Mouse (Mus musculus) embryonic fibroblast, embryonic 13.5 days (primary cell): ENCODE data around the gene Myh9. TPM values are rescaled to one million over a fixed set of nuclear protein-coding genes. Genes with fewer than 3 reads are reported as not detected.
"Not testable (repeated sequence)": the region's sequence is repeated elsewhere in the genome, so short reads cannot be mapped to it uniquely, and the experiment has no call there.

ENCODE experiments used
- H3K27ac ChIP-seq: 2 replicates; pipeline ENCODE4 v1.5.1; 2012; ENCODE audit warnings: low read length, control low read depth, inconsistent platforms; ENCODE audit not compliant: insufficient read depth
- H3K4me1 ChIP-seq: 2 replicates; pipeline ENCODE4 v1.6.1; 2011; ENCODE audit warnings: low read length; ENCODE audit not compliant: control insufficient read depth, insufficient read depth
- H3K4me3 ChIP-seq: 2 replicates; pipeline ENCODE4 v1.5.1; 2011; ENCODE audit warnings: mild to moderate bottlenecking, control low read depth, low read length; ENCODE audit not compliant: insufficient read depth
- CTCF ChIP-seq: IDR thresholded peaks from 2 replicates; pipeline ENCODE4 v1.5.1; 2011; ENCODE audit warnings: mild to moderate bottlenecking, control low read depth, low read length, moderate library complexity, borderline replicate concordance; ENCODE audit not compliant: insufficient read depth
- POLR2A ChIP-seq: IDR thresholded peaks from 2 replicates; pipeline ENCODE4 v1.6.1; 2011; ENCODE audit warnings: low read depth, mild to moderate bottlenecking, control low read depth, low read length, moderate library complexity
- polyA plus RNA-seq: library from polyadenylated mRNA; stranded (reverse); fragments of >200 nt; gene quantifications from 2 replicates; pipeline ENCODE4 v1.2.4, GENCODE M21; 2011; ENCODE audit warnings: low read depth; ENCODE audit not compliant: missing spikeins, insufficient read length

The Myh9 gene
- polyA plus RNA-seq, 1 experiment: 718 TPM

DNA sequence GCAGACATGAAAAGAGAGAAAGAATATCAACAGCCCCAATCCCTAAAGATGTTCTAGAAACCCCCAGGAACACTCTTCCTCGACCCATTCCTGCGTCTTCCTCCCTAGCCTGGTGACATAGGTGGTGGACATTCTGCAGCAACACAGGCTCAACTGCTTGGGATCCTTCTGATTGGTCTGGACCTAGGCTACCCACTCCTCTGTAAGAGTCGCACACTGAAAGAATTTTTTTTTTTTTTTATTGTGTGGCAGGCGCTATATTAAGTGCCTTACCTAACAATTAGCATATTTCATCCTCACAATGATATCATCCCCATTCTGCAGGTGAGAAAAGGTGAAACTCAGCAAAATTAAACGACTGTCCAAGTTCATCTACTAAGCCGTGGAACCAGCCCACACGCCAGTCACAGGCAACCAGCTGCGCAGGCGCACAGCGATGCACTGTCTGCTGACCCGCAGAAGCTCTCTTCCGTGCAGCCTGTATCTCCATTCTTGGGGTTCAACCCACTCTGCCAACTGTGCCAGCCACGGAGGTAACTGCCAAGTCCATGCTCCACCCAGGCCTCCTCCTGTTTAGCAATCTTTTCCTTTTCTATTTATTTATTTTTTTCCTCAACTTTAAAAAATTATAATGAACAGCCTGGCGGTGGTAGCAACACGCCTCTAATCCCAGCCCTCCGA, 3.1 kb upstream of the Myh9 start:
- no peak overlapping the region for H3K27ac ChIP-seq
- H3K4me3 ChIP-seq: no peak overlapping the region
- TF ChIP-seq POLR2A (no peak), CTCF (no peak)
- 0 out of 2 replicates have a peak, but pooled peaks cover 5% of the 10 kb centered on the region for H3K4me1 ChIP-seq

DNA sequence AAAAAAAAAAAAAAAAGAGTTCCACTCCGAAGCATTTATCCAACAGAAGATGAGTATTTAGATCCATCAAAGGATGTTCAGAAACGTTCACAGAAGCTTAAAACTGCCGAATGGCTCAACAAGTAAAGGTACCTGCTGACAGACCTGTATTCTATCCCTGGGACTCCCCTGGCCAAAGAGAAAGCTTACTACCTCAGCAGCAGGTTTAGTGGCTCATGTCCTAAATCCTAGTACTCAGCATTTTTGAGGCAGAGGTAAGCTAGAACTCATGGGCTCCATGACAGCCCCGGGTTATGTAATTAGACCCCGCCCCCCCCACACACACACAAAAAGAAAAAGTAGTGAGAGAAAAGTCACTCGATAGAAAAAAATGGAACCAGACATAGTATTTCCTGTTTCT, 2.1 kb upstream of the Myh9 start:
- TF ChIP-seq CTCF (no peak), POLR2A (no peak)
- H3K27ac ChIP-seq: peak overlapping the region; percentile 37; the same call in 1 of the 2 replicates
- no peak overlapping the region for H3K4me3 ChIP-seq
- no peaks in the 10 kb centered on the region for H3K4me1 ChIP-seq

- H3K4me3 ChIP-seq, H3K4me1 ChIP-seq: not testable (repeated sequence)
- H3K27ac ChIP-seq: peak overlapping the region; percentile 97
Observed at GRCm38 (mm10) chr15:77843494-77844041, 1.6 kb upstream of the Myh9 start.

GRCm38 (mm10) chr15:77843046-77843445, 1.1 kb upstream of the Myh9 start:
- Histone ChIP-seq H3K27ac (peak overlapping the region; percentile 97), H3K4me1 (no peaks in the 10 kb centered on the region), H3K4me3 (no peak overlapping the region)
- no peak; the same call in 1 of the 2 replicates for TF ChIP-seq POLR2A
- TF ChIP-seq CTCF: no peak

GRCm38 (mm10) chr15:77841361-77842046, 471 bp downstream of the Myh9 start:
- H3K4me3 ChIP-seq: peak overlapping the region; percentile 99
- peaks cover 8% of the 10 kb centered on the region for H3K4me1 ChIP-seq
- TF ChIP-seq CTCF (no peak), POLR2A (peak; percentile 43; the same call in 1 of the 2 replicates)
- peak overlapping the region; percentile 95 for H3K27ac ChIP-seq

GRCm38 (mm10) chr15:77840450-77841360, 1.3 kb downstream of the Myh9 start:
- Histone ChIP-seq H3K27ac (peak overlapping the region; percentile 95), H3K4me3 (peak overlapping the region; percentile 99), H3K4me1 (peaks cover 13% of the 10 kb centered on the region)
- TF ChIP-seq POLR2A (no peak; the same call in 1 of the 2 replicates), CTCF (no peak)

DNA sequence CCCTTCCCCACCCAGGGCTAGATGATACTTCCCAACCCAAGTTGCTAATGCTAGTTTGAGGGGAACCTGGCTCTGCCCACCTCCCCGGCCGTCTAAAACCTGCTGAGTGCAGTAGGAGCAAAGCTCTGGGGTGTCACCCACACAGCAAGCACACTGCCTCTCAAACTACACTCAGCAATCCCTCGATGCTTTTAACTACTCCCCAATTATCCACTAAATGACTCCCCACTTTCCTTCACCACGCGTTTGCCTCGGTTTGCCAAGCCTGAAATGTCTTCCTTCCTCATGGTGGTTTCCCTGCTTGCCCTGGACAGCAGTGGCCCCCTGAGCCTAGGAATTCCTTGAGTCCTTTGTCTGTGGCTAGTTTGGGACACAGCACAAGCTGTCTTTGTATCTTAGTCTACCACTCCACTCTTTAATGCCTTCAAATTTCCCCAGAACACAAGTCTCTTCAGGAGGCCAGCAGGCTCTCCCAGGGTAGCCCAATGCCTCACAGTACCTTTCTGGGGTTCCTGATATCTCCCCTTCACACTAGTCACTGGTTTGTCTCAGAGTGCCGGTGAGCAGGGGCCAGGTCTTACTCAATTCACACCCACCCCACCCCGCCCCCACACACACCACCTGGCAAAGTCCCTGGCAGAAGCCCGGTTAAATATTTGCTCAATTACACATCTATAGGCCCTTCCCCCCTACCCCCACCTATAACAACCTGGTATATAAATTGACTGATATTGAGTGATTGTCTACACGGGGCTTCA, 2.3 kb downstream of the Myh9 start:
- H3K4me3 ChIP-seq: peak overlapping the region; percentile 99
- H3K4me1 ChIP-seq: peaks cover 18% of the 10 kb centered on the region
- TF ChIP-seq POLR2A: peak; percentile 46; the same call in 1 of the 2 replicates
- no peak for TF ChIP-seq CTCF
- H3K27ac ChIP-seq: peak overlapping the region; percentile 79

DNA sequence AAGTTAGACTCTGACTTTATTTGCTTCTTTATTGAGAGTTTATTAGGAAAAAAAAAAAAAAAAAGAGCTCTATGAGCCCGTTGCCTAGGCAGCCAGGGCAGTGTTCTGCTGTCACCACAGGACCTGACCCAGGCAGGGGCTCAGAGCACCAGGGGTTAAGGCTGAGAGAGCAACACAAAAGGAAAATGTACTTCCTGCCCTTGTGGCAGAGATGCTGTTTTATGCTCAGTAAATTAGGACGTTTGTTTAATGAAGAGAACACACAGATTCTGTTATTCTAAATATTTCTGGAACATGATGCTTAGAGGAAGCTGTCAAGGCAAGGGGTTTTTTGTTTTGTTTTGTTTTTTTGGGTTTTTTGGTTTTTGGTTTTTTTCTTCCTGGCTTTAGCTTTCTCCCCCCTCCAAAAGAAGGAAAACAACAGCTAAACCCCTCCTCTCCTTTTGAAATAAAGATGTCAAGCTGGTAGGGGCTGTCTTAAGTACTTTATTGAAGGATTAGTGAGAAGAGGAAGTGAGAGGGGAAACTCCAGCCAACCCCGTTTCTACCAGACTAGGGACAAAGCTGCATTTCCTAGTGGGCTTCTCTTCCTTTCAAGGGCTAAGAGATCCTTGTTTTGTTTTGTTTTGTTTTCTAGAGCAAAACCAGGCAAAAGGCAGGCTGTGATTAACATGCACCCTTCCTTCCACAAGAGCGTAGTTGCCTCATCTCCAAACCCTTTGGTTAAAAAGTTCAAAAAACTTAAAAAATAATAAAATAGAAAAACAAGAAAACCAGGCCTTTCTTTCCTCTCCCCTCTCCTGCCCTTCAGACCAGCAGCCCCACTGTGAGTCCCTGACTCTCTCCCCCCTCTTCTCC, 3.2 kb downstream of the Myh9 start:
- Histone ChIP-seq H3K27ac (peak overlapping the region; percentile 79), H3K4me3 (peak overlapping the region; percentile 99), H3K4me1 (peaks cover 25% of the 10 kb centered on the region)
- TF ChIP-seq POLR2A: no peak; the same call in 1 of the 2 replicates
- no peak for TF ChIP-seq CTCF
